Mouse (Mus musculus) forebrain, embryonic 14.5 days (tissue): ENCODE results near the gene 1190005I06Rik. TPM values are rescaled to one million over a fixed set of nuclear protein-coding genes. Genes with fewer than 3 reads are reported as not detected.

Experiments used
- ATAC-seq: fragments of 200-750 bp; cut with Nextera tagmentation; 2 replicates; pipeline ENCODE4 v1.8.0; 2017; ENCODE audit warnings: mild to moderate bottlenecking, moderate library complexity
- DNase-seq: peaks from one replicate; pipeline ENCODE4 v3.0.0-alpha.2; 2015; ENCODE audit warnings: low spot score
- H3K27ac ChIP-seq: fragments of 300-500 bp; sonication (generic); 2 replicates; pipeline ENCODE4 v1.5.1; 2014; ENCODE audit warnings: low read depth, mild to moderate bottlenecking, control low read depth, low read length, moderate library complexity
- H3K27me3 ChIP-seq: fragments of 300-500 bp; sonication (generic); replicated peaks from 2 replicates; pipeline ENCODE4 v1.6.1; 2014; ENCODE audit warnings: low read length, control low read depth, mixed read lengths; ENCODE audit not compliant: control insufficient read depth, insufficient read depth
- H3K36me3 ChIP-seq: fragments of 300-500 bp; sonication (generic); 2 replicates; pipeline ENCODE4 v1.6.1; 2014; ENCODE audit warnings: low read length, control low read depth; ENCODE audit not compliant: control insufficient read depth, insufficient read depth
- H3K4me1 ChIP-seq: fragments of 300-500 bp; sonication (generic); 2 replicates; pipeline ENCODE4 v1.6.1; 2014; ENCODE audit warnings: antibody characterized with exemption, low read length, control low read depth; ENCODE audit not compliant: control insufficient read depth, insufficient read depth
- H3K4me2 ChIP-seq: fragments of 300-500 bp; sonication (generic); 2 replicates; pipeline ENCODE4 v1.6.1; 2014; ENCODE audit warnings: mild to moderate bottlenecking, control low read depth, low read length
- H3K4me3 ChIP-seq: fragments of 300-500 bp; sonication (generic); 2 replicates; pipeline ENCODE4 v1.5.1; 2014; ENCODE audit warnings: low read depth, low read length, control low read depth
- H3K9ac ChIP-seq: fragments of 300-500 bp; sonication (generic); 2 replicates; pipeline ENCODE4 v1.6.1; 2014; ENCODE audit warnings: mild to moderate bottlenecking, low read length, control low read depth, moderate library complexity
- H3K9me3 ChIP-seq: fragments of 300-500 bp; sonication (generic); replicated peaks from 2 replicates; pipeline ENCODE4 v1.6.1; 2016; ENCODE audit warnings: low read length, control low read depth, mixed read lengths; ENCODE audit not compliant: control insufficient read depth
- WGBS: fragments of 180-500 bp; shearing (Covaris S2); extraction: QIAGEN DNeasy Blood & Tissue Kit; methylation state at CpG from one replicate; pipeline ENCODE4 v1.1.7; 2014; 5-methylcytosine and 5-hydroxymethylcytosine counted together
- polyA plus RNA-seq: library from polyadenylated mRNA; unstranded; fragments of >200 nt; fragmentation: Nextera tagmentation; extraction: Ambion mirVana; gene quantifications from 2 replicates; pipeline ENCODE4 v1.2.1, GENCODE M21; 2014

1190005I06Rik gene
- polyA plus RNA-seq, 1 experiment from 2014 or later, result 7.1 TPM

GRCm38 (mm10) chr8:120569939-120570715 is 77.3 kb downstream of the 1190005I06Rik start:
- peaks cover 92% of the 10 kb centered on the region for H3K36me3 ChIP-seq
- no peaks in the 10 kb centered on the region for H3K27me3 ChIP-seq
- no peak overlapping the region for H3K4me3 ChIP-seq
- DNase-seq (peak; percentile 78), ATAC-seq (peak; percentile 25; the same call in 1 of the 2 replicates)
- peak overlapping the region; percentile 17 for H3K27ac ChIP-seq
- no peak overlapping the region for H3K4me2 ChIP-seq
- H3K9me3 ChIP-seq, result no peaks in the 10 kb centered on the region
- peaks cover 17% of the 10 kb centered on the region for H3K4me1 ChIP-seq
- 59% methylated on average over 13 of the region's 13 CpGs for WGBS
- no peak overlapping the region for H3K9ac ChIP-seq

- Histone ChIP-seq H3K4me3 (no peak overlapping the region), H3K9ac (no peak overlapping the region), H3K27ac (peak overlapping the region; percentile 14; the same call in 1 of the 2 replicates), H3K9me3 (no peaks in the 10 kb centered on the region), H3K4me2 (no peak overlapping the region), H3K4me1 (peaks cover 27% of the 10 kb centered on the region), H3K36me3 (peaks cover 90% of the 10 kb centered on the region), H3K27me3 (no peaks in the 10 kb centered on the region)
- no peak for DNase-seq
- no peak for ATAC-seq
- WGBS, result 94% methylated on average over 17 of the region's 17 CpGs
Observed at GRCm38 (mm10) chr8:120569123-120569522, 78.3 kb downstream of the 1190005I06Rik start.

GRCm38 (mm10) chr8:120568164-120568798 is 79.2 kb downstream of the 1190005I06Rik start:
- Histone ChIP-seq H3K4me2 (no peak overlapping the region), H3K9ac (no peak overlapping the region), H3K36me3 (peaks cover 82% of the 10 kb centered on the region), H3K4me1 (peaks cover 35% of the 10 kb centered on the region), H3K9me3 (no peaks in the 10 kb centered on the region), H3K27me3 (no peaks in the 10 kb centered on the region), H3K27ac (no peak overlapping the region), H3K4me3 (no peak overlapping the region)
- WGBS, result 96% methylated on average over 37 of the region's 37 CpGs
- no peak for ATAC-seq
- no peak for DNase-seq

- Histone ChIP-seq H3K36me3 (peaks cover 77% of the 10 kb centered on the region), H3K4me1 (peaks cover 41% of the 10 kb centered on the region), H3K9me3 (no peaks in the 10 kb centered on the region), H3K9ac (no peak overlapping the region), H3K27ac (no peak overlapping the region), H3K4me3 (no peak overlapping the region), H3K27me3 (no peaks in the 10 kb centered on the region), H3K4me2 (no peak overlapping the region)
- ATAC-seq (no peak), DNase-seq (no peak)
- WGBS, result 96% methylated on average over 17 of the region's 17 CpGs
Observed at GRCm38 (mm10) chr8:120567731-120568130, 79.7 kb downstream of the 1190005I06Rik start.

- ATAC-seq (no peak), DNase-seq (peak; percentile 72)
- Histone ChIP-seq H3K4me3 (no peak overlapping the region), H3K9ac (peak overlapping the region; percentile 17; the same call in 1 of the 2 replicates), H3K27ac (peak overlapping the region; percentile 58; the same call in 1 of the 2 replicates), H3K4me2 (no peak overlapping the region), H3K36me3 (peaks cover 66% of the 10 kb centered on the region), H3K9me3 (no peaks in the 10 kb centered on the region), H3K4me1 (peaks cover 51% of the 10 kb centered on the region), H3K27me3 (no peaks in the 10 kb centered on the region)
- 60% methylated on average over 8 of the region's 8 CpGs for WGBS
Observed at GRCm38 (mm10) chr8:120566681-120567080, 80.8 kb downstream of the 1190005I06Rik start.

- WGBS, result 9% methylated on average over 7 of the region's 7 CpGs
- no peak overlapping the region for H3K4me2 ChIP-seq
- H3K27me3 ChIP-seq, result no peaks in the 10 kb centered on the region
- peaks cover 66% of the 10 kb centered on the region for H3K4me1 ChIP-seq
- DNase-seq (peak; percentile 67), ATAC-seq (peak; percentile 22)
- peaks cover 56% of the 10 kb centered on the region for H3K36me3 ChIP-seq
- no peak overlapping the region for H3K4me3 ChIP-seq
- peak overlapping the region; percentile 76 for H3K27ac ChIP-seq
- peak overlapping the region; percentile 29; the same call in 1 of the 2 replicates for H3K9ac ChIP-seq
- no peaks in the 10 kb centered on the region for H3K9me3 ChIP-seq
Observed at GRCm38 (mm10) chr8:120565151-120565711, 82.2 kb downstream of the 1190005I06Rik start.

- 14% methylated on average over 20 of the region's 20 CpGs for WGBS
- DNase-seq (peak; percentile 72), ATAC-seq (peak; percentile 13; the same call in 1 of the 2 replicates)
- peaks cover 45% of the 10 kb centered on the region for H3K36me3 ChIP-seq
- no peak overlapping the region for H3K4me3 ChIP-seq
- no peaks in the 10 kb centered on the region for H3K9me3 ChIP-seq
- peak overlapping the region; percentile 14; the same call in 1 of the 2 replicates for H3K4me2 ChIP-seq
- peaks cover 76% of the 10 kb centered on the region for H3K4me1 ChIP-seq
- H3K27ac ChIP-seq, result peak overlapping the region; percentile 86
- no peaks in the 10 kb centered on the region for H3K27me3 ChIP-seq
- H3K9ac ChIP-seq, result peak overlapping the region; percentile 32; the same call in 1 of the 2 replicates
Observed at GRCm38 (mm10) chr8:120563851-120564837, 83.3 kb downstream of the 1190005I06Rik start.

GRCm38 (mm10) chr8:120563348-120563724 is 84.1 kb downstream of the 1190005I06Rik start:
- DNase-seq (peak; percentile 86), ATAC-seq (peak; percentile 27)
- no peaks in the 10 kb centered on the region for H3K27me3 ChIP-seq
- H3K4me2 ChIP-seq, result peak overlapping the region; percentile 14; the same call in 1 of the 2 replicates
- 4% methylated on average over 8 of the region's 8 CpGs for WGBS
- peaks cover 84% of the 10 kb centered on the region for H3K4me1 ChIP-seq
- H3K36me3 ChIP-seq, result peaks cover 39% of the 10 kb centered on the region
- no peaks in the 10 kb centered on the region for H3K9me3 ChIP-seq
- H3K4me3 ChIP-seq, result no peak overlapping the region
- peak overlapping the region; percentile 32; the same call in 1 of the 2 replicates for H3K9ac ChIP-seq
- peak overlapping the region; percentile 86 for H3K27ac ChIP-seq
